Mouse (Mus musculus) small intestine, adult 2 months (tissue): ENCODE results near the gene Amotl2.

Source experiments
- CTCF ChIP-seq: fragments of 200-500 bp; IDR thresholded peaks from 2 replicates; pipeline ENCODE4 v1.5.1; 2012; ENCODE audit warnings: low read depth, mild to moderate bottlenecking, control low read depth, inconsistent platforms, low read length, moderate library complexity, mixed read lengths; ENCODE audit not compliant: insufficient replicate concordance, insufficient read length; ENCODE audit errors: extremely low read depth
- POLR2A ChIP-seq: fragments of 200-500 bp; IDR thresholded peaks from 2 replicates; pipeline ENCODE4 v1.6.1; 2012; ENCODE audit warnings: low read depth, mild to moderate bottlenecking, control low read depth, inconsistent platforms, low read length, moderate library complexity

DNA sequence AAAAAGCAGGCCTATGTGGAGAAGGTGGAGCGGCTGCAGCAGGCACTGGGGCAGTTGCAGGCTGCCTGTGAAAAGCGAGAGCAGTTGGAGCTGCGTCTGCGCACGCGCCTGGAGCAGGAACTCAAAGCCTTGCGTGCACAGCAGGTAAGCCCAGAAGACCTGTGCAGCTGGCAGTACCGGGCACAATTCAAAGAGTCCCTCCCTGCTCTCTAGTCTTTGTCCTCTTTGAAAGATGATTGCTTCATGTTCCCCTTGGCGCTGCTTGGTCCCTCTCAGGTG, 11.9 kb downstream of the Amotl2 start:
- TF ChIP-seq CTCF (no peak), POLR2A (no peak)
